Mouse (Mus musculus) stomach, postnatal 0 days (tissue): Measurements from ENCODE around the gene Dusp22.

Source experiments
- CTCF ChIP-seq: IDR thresholded peaks from 2 replicates; pipeline ENCODE4 v1.5.1; 2016; ENCODE audit warnings: antibody characterized with exemption, low read depth, mild to moderate bottlenecking, moderate library complexity
- EP300 ChIP-seq: optimal IDR thresholded peaks from 2 replicates; pipeline ENCODE3; 2016; ENCODE audit warnings: antibody characterized with exemption

GRCm38 (mm10) chr13:30749557-30750141 is 89.8 kb downstream of the Dusp22 start:
- TF ChIP-seq CTCF (no peak), EP300 (no peak)
